Mouse (Mus musculus): ENCODE measurements around the gene Kirrel3.

DNA sequence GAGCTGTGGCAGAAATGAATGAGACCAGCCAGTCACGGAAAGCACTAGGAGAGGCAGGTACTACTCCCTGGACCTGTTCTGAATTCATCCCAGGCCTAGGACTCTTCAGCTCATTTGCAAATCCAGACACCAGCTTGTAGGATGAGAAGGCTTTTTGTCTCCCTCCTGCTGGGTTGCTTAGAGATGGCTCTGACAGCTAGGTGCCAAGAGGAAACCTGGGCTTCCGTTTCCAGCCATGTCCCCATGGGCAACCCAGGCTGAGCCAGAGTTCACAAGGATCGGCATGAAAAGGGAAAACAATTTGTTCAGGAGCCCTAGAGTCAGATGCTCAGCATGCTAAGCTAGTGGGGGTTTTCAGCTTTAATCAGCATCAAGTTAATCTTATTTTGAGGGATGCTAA, 166.6 kb downstream of the Kirrel3 start:
- TF ChIP-seq EP300 (IDR thresholded peaks at IDR 0.05; ENCODE audit: low read depth) (no peak), CTCF (IDR thresholded peaks at IDR 0.05; ENCODE audit: low read depth) (no peak)
